Mouse (Mus musculus): ENCODE measurements at regions not wholly inside any gene's neighbourhood (a gene's known extent, or its start where the extent isn't known, plus 50 kb on each side); places are given as distances from the start of the nearest gene placed in this dataset.

GRCm38 (mm10) chr7:72753053-72753559 lies 446.7 kb upstream of the Mctp2 start:
- TF ChIP-seq CTCF (IDR thresholded peaks at IDR 0.05; ENCODE audit: low read depth, low read length), result no peak
- no peak for TF ChIP-seq EP300 (IDR thresholded peaks at IDR 0.05; ENCODE audit: insufficient read depth, low read depth, low read length)
